Mouse (Mus musculus): ENCODE measurements around the gene Tbpl1. TPM values are rescaled to one million over a fixed set of nuclear protein-coding genes. Genes with fewer than 3 reads are reported as not detected.

Gene Tbpl1
- polyA plus RNA-seq (2014; fragmentation: Illumina TruSeq; extraction: RNeasy Lipid Tissue Mini Kit (QIAGEN cat#74804); ENCODE audit: low read depth, low replicate concordance) = 32.7 TPM

GRCm38 (mm10) chr10:22731272-22732093 is at the start of gene Tbpl1:
TSS of gene Tbpl1 (minus strand) at chr10:22731938.

Other genes with a start within 250 kb of the Tbpl1 start
- gene Slc2a12, start 86.9 kb downstream of the Tbpl1 start, polyA plus RNA-seq (2014; fragmentation: Illumina TruSeq; extraction: RNeasy Lipid Tissue Mini Kit (QIAGEN cat#74804); ENCODE audit: low read depth, low replicate concordance) = 1.9 TPM
- 26.1 TPM for gene Tcf21, start 88.2 kb upstream of the Tbpl1 start, polyA plus RNA-seq (2014; fragmentation: Illumina TruSeq; extraction: RNeasy Lipid Tissue Mini Kit (QIAGEN cat#74804); ENCODE audit: low read depth, low replicate concordance)

Data from adipose tissue, adult 10 weeks (tissue).